ENCODE assay signal across 7 mouse cellular contexts in the genomic region with DNA sequence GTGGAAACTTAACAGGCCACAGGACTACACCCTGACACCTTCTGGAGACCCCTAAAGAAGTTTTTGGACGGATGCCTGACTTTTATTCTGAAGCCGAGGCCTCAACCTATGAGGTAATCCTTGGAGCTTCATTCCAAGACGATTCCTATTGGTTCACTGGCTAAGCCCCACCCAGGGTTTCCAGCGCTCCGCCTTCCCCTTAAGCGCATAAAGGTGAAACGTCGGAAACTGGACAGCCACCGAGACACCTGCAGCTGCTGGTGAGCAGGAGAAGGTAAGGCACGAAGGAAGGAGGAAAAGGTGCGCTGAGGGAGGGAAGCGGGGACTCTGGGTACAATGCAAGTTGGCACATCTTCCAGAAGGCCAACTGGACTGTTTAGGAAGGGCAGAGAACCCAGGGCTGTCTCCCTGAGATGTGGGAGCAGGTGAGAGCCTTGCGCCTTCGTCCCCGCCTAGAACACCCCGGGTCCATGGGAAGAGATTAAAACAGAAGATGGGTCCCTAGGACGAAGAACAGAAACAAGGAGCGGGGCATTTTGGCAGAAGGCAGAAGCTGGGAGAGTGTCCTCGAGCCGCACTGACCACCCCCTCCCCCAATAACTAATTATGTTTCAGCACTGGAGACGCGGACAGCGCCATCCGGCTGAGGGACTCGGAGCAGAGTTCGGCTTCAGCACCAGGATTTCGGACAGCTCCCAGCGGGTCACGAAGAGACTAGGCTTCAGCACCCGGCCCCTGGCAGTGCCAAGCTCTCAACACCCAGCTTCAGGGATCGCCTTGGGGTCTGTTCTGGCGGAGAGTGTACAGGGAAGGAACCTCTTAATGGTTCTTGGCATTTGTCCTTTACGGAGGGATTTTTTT. TPM values are rescaled to one million over a fixed set of nuclear protein-coding genes. Genes with fewer than 3 reads are reported as not detected.
DNase-seq lines count a peak whose midpoint lies in the region; ATAC-seq lines count a peak whose summit lies in the region.

No protein-coding gene starts in this region.

- no peaks in the 10 kb centered on the region for H3K36me3 ChIP-seq in intestine, embryonic 16.5 days (ENCODE audit: control insufficient read depth, insufficient read depth, low read length)
- H3K36me3 ChIP-seq in limb, embryonic 10.5 days: no peaks in the 10 kb centered on the region
- H3K36me3 ChIP-seq in midbrain, embryonic 15.5 days (replicated peaks): no peaks in the 10 kb centered on the region

- no peak overlapping the region for H3K4me2 ChIP-seq in intestine, embryonic 16.5 days (ENCODE audit: low read depth, low read length)
- H3K4me2 ChIP-seq in midbrain, embryonic 15.5 days: peak overlapping the region; percentile 54

- H3K27ac ChIP-seq in intestine, embryonic 16.5 days (ENCODE audit: low read length): no peak overlapping the region
- no peak overlapping the region for H3K27ac ChIP-seq in limb, embryonic 10.5 days
- 0 out of 2 replicates have a peak overlapping the region, but pooled peaks have one; percentile 56 for H3K27ac ChIP-seq in midbrain, embryonic 15.5 days

- H3K4me3 ChIP-seq in intestine, embryonic 16.5 days (ENCODE audit: low read length): peak overlapping the region; percentile 17
- no peak overlapping the region for H3K4me3 ChIP-seq in limb, embryonic 10.5 days
- H3K4me3 ChIP-seq in midbrain, embryonic 15.5 days: peak overlapping the region; percentile 51

- WGBS in intestine, embryonic 16.5 days: under 1% methylated on average over 33 of the region's 33 CpGs
- WGBS in limb, embryonic 10.5 days: 1% methylated on average over 33 of the region's 33 CpGs
- under 1% methylated on average over 33 of the region's 33 CpGs for WGBS in midbrain, embryonic 15.5 days

- H3K9me3 ChIP-seq in intestine, embryonic 16.5 days (ENCODE audit: control insufficient read depth, low read length): no peaks in the 10 kb centered on the region
- H3K9me3 ChIP-seq in limb, embryonic 10.5 days (replicated peaks): no peaks in the 10 kb centered on the region
- no peaks in the 10 kb centered on the region for H3K9me3 ChIP-seq in midbrain, embryonic 15.5 days

- H3K4me1 ChIP-seq in intestine, embryonic 16.5 days (ENCODE audit: control insufficient read depth, insufficient read depth, low read length): no peaks in the 10 kb centered on the region
- H3K4me1 ChIP-seq in limb, embryonic 10.5 days: peaks cover 11% of the 10 kb centered on the region
- 0 out of 2 replicates have a peak, but pooled peaks cover 6% of the 10 kb centered on the region for H3K4me1 ChIP-seq in midbrain, embryonic 15.5 days

- H3K9ac ChIP-seq in intestine, embryonic 16.5 days (ENCODE audit: low read depth, low read length): no peak overlapping the region
- peak overlapping the region; percentile 57 for H3K9ac ChIP-seq in midbrain, embryonic 15.5 days

- ATAC-seq in intestine, embryonic 16.5 days: peak; percentile 77
- ATAC-seq in midbrain, embryonic 15.5 days (replicated peaks): peak; percentile 94

- peaks cover 3% of the 10 kb centered on the region; the same call in 1 of the 2 replicates for H3K27me3 ChIP-seq in intestine, embryonic 16.5 days (replicated peaks; ENCODE audit: control insufficient read depth, insufficient read depth, low read length)
- H3K27me3 ChIP-seq in limb, embryonic 10.5 days (ENCODE audit: low read depth, poor library complexity, severe bottlenecking): peaks cover 13% of the 10 kb centered on the region
- H3K27me3 ChIP-seq in midbrain, embryonic 15.5 days (replicated peaks): 0 out of 2 replicates have a peak, but pooled peaks cover 6% of the 10 kb centered on the region

- peak; percentile 92 for DNase-seq in adipocyte (ENCODE audit: low spot score)
- DNase-seq in cerebellum, postnatal 25 days: peak; percentile 91
- DNase-seq in gastrocnemius, postnatal 10 days: peak; percentile 97
- peak; percentile 97 for DNase-seq in limb, embryonic 10.5 days (ENCODE audit: low spot score)
- DNase-seq in spleen, adult 18-20 months: peak; percentile 57 to 77

RNA-seq across cellular contexts. Expression of gene Fem1a, which starts 14.8 kb away (rescaled TPM):
- total RNA-seq in gastrocnemius, postnatal 10 days (2021): 10 to 100 TPM; 91.9 to 99.8 TPM
- polyA plus RNA-seq in intestine, embryonic 16.5 days (2015; fragmentation: Nextera tagmentation; extraction: Ambion mirVana): 11.7 and 12.8 TPM in 2 replicates
- polyA plus RNA-seq in limb, embryonic 10.5 days (2016; fragmentation: Nextera tagmentation; extraction: Ambion mirVana): 12.2 and 14.6 TPM in 2 replicates
- 20.1 and 20.5 TPM in 2 replicates for polyA plus RNA-seq in midbrain, embryonic 15.5 days (2015; fragmentation: Nextera tagmentation; extraction: Ambion mirVana)

RNA-seq across cellular contexts. Expression of gene Dpp9, which starts 23.1 kb away (rescaled TPM):
- 10 to 100 TPM; 21.7 to 24.3 TPM for total RNA-seq in gastrocnemius, postnatal 10 days (2021)
- 33.5 and 35.1 TPM in 2 replicates for polyA plus RNA-seq in intestine, embryonic 16.5 days (2015; fragmentation: Nextera tagmentation; extraction: Ambion mirVana)
- polyA plus RNA-seq in limb, embryonic 10.5 days (2016; fragmentation: Nextera tagmentation; extraction: Ambion mirVana): 44.5 and 44.8 TPM in 2 replicates
- polyA plus RNA-seq in midbrain, embryonic 15.5 days (2015; fragmentation: Nextera tagmentation; extraction: Ambion mirVana): 27.8 and 29.1 TPM in 2 replicates

RNA-seq across cellular contexts. Expression of gene Ticam1, which starts 34.8 kb away (rescaled TPM):
- total RNA-seq in gastrocnemius, postnatal 10 days (2021): 1 to 10 TPM; 6.6 to 6.8 TPM
- 16.4 and 19.4 TPM in 2 replicates for polyA plus RNA-seq in intestine, embryonic 16.5 days (2015; fragmentation: Nextera tagmentation; extraction: Ambion mirVana)
- polyA plus RNA-seq in limb, embryonic 10.5 days (2016; fragmentation: Nextera tagmentation; extraction: Ambion mirVana): 3.0 TPM in 2 replicates
- 1.2 and 1.5 TPM in 2 replicates for polyA plus RNA-seq in midbrain, embryonic 15.5 days (2015; fragmentation: Nextera tagmentation; extraction: Ambion mirVana)

RNA-seq across cellular contexts. Expression of gene Plin3, which starts 50.9 kb away (rescaled TPM):
- 10 to 100 TPM; 37.2 to 41.7 TPM for total RNA-seq in gastrocnemius, postnatal 10 days (2021)
- 287 and 364 TPM in 2 replicates for polyA plus RNA-seq in intestine, embryonic 16.5 days (2015; fragmentation: Nextera tagmentation; extraction: Ambion mirVana)
- polyA plus RNA-seq in limb, embryonic 10.5 days (2016; fragmentation: Nextera tagmentation; extraction: Ambion mirVana): 78.2 and 89.7 TPM in 2 replicates
- polyA plus RNA-seq in midbrain, embryonic 15.5 days (2015; fragmentation: Nextera tagmentation; extraction: Ambion mirVana): 12.0 and 13.3 TPM in 2 replicates

RNA-seq across cellular contexts. Expression of gene Mydgf, which starts 58.1 kb away (rescaled TPM):
- 10 to 100 TPM; 28.8 to 36.5 TPM for total RNA-seq in gastrocnemius, postnatal 10 days (2021)
- polyA plus RNA-seq in intestine, embryonic 16.5 days (2015; fragmentation: Nextera tagmentation; extraction: Ambion mirVana): 119 and 121 TPM in 2 replicates
- 78.0 and 80.7 TPM in 2 replicates for polyA plus RNA-seq in limb, embryonic 10.5 days (2016; fragmentation: Nextera tagmentation; extraction: Ambion mirVana)
- polyA plus RNA-seq in midbrain, embryonic 15.5 days (2015; fragmentation: Nextera tagmentation; extraction: Ambion mirVana): 74.9 and 76.4 TPM in 2 replicates
